Mouse (Mus musculus): ENCODE measurements at regions not wholly inside any gene's neighbourhood (a gene's known extent, or its start where the extent isn't known, plus 50 kb on each side); places are given as distances from the start of the nearest gene placed in this dataset.

DNA sequence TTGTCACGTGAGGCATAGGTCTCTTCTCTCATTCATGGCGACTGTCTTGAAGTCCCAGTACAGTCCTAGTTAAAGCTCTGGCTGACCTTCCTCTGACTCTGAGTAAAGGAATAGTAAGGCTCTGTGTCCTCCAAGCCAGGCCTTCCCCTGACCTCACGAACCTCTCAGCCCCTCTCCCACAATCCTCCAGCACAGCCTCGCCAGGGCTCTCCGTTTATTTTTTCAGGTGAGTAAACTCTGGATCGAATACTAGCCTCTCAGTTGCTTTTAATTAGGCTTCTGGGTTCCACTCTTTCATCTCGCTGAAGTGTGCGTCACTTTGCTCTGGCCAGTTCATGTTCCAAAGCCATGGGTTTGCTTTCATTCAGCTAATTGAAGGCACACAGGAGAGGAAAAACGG is 133.8 kb downstream of the Mylk4 start:
- DNase-seq (ENCODE audit: low read depth), result no peak

DNA sequence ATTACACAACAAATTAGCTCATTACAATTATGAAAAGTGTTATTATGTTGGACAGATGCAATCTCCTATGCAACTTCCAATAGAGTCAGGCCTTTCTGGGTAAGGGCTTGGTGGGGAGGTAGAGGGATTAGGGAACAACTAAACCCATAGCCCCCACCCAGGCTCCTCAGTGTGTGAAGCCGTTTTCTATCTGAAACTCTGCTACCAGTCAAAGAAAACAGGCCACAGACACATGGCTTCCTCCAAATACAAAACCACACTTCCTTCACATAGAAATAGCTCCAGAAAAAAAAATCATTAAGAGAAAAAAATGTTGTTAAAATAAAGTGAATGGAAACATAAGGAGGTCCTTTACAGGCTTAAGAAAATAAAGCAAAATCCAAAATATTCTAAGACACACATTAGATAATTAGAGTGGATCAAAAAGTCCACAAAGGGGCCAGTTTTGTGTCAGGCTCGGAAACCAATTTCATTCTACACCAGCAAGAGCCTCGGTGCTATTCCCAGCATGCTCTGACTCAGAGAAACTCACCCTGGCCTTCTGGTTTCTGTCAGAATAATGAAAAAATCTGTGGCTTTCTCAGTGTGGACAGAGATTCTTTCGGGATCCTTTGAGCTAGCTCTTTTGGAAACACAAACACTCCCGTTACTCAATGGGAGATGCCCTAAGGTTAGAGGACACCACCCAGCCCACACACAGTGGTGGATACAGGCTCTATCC is 140.6 kb downstream of the Mylk4 start:
- DNase-seq (ENCODE audit: low read depth), result no peak

DNA sequence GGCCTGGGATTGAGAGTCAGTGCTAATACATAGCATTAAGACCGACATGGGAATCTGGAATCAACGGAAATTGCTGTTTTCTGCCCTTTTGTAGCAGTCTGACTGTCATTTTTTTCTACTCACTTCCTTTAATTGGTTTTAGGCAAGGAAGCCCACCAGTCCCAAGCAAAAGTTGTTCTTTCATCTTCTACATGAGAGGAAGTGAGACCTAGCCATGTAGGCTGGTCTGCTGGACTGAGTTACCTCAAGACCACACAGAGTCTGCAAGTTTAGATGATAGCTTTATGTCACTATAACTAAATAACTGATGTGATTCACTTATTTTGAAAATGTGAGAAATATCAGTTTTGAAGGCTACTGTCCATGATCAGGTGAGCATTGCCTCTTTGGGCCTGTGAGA is 142.8 kb downstream of the Mylk4 start:
- no peak for DNase-seq (ENCODE audit: low read depth)

DNA sequence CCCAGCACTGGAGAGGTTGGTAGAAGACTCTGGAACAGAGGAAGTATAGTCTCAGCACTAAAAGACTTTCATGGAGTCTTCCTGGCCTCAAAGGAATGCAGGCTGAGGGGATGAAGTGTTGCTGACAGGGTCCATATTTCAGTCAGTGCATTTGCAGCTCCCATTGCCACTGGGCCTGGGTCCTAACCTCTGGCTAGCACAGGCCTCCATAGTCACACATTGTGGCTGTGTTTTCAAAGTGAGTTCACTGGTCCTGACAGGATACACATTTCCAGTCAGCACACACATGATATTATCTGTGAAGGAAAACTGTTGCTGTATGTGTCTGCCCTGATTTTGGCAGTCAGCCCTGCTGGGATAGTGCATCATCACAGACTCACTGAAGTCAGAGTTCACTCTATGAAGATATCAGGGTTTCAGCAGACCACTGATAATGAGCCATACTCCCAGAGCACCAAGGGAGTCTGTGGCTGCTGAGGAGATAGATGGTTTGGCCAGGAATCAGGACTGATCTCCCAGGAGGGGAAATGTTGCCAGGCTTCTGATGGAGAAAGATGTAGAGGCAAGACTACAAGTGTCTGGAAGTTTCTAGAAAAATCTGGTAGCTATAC is 153.5 kb downstream of the Mylk4 start:
- no peak for DNase-seq (ENCODE audit: low read depth)

DNA sequence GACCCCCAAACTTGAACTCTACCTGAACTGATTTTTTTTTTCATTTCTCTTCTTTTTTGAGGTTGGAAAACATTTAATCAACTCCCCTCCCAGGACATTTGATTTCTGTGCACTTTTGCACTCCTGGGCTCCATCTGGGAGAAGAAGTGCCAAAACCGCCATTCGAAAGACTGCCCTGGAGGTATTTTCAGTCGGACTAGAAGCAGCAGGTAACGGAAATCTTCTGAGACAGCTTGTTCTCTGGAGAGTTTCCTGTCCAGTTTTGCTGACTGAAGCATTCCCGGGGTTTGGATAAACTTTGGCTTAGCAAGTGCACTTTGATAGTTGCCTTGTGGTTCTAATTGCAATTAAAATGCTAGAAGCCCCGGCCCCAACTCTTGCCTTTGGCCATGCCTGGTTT is 169.8 kb downstream of the Mylk4 start:
- no peak for DNase-seq (ENCODE audit: low read depth)

DNA sequence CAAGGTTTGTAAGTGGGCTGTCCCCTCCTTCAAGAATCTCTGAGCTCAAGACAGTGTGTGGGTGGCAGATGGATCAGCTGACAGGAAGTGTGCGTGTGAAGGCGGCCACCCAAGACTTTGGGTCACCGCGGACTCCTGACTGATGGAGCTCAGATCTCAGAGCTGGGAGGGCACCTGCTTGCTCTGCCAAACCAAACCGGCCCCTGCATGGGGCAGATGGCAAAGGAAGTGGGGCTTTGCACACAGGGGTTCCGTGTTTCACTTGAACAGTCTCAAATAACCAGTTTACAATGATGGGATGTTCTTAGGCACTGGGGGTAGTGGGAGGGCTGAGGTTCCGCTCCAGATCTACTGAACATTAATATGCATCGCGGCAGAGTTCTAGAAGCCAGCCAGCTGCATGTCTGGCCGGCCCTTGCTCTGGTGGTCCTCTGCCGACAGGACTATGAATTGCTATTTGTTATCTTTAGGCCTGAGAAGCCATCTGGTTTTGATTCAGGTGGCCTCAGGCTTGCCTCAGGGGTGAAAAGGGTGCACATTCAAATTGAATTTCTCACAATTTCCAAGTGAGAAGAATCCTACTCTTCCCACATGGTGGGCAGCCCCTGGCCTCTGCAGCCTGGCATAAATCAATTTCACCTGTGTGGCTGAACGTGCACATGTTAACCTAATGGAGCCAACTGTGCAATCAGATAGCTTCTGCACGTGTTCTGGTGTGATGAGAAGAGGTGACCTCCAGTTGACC is 172.0 kb downstream of the Mylk4 start:
- no peak for DNase-seq (ENCODE audit: low read depth)

DNA sequence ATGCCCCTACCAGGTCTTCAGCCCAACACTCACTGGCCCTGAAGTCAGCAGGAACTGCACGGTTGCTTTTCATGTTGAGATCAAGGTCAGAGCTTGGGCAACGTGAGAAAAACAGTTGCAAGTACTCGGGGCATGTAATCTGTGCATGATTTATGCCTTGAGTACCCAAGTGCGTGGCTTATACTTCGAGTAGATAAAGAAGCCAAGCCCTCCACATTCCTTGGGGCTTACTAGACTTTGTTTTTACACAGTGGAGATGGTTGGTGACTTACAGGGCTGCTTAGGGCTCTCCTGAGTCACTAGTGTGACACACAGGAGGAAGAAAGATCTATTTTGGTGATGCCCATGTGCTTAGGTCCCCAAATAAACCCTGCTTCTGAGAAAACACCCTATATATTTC is 172.8 kb downstream of the Mylk4 start:
- no peak for DNase-seq (ENCODE audit: low read depth)

DNA sequence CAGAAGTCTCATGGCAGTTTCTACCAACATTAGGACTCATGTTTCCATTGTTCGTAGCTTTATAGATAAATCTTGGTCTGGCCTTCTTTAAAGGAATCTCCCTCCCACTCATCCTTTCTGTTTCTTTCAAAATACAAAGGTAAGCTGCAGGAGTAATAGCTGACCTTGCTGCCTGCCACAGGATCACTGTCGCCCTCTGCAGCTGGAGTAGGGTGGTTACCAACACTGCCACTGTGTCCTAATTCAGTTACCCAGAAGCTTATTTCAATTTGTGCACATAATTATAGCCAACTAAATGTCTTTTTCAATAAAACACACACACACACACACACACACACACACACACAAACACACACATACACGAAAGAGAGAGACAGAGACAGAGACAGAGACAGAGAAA is 175.3 kb downstream of the Mylk4 start:
- DNase-seq (ENCODE audit: low read depth), result no peak

DNA sequence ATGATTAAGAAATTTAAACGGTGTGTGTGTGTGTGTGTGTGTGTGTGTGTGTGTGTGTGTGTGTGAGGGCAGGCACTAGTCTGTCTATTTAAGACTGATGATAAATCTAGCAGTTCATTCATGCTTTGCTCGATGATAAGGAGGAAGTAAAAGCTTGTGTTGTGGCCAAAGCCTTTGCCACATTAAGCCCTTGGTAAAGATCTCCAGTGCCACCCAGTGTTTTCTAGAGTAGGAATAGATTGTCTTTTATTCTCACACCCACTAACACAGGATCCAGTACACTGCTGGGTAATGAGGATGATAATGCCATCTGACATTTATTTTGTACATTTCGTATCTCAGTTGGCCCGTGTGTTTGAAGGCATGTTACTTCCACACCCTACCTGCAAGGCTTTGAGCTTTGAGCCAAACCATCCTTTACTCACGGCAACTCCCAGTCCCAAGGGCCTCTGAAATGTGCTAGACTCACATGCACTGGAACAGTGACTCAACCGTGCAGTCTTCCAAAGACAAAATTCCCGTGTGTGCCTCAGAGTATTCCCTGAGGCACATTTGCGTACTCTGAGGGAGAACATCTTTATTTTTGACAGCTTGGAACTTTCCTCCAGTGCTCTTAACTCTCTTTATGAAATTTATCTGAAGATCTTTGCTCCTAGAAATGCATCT is 179.7 kb downstream of the Mylk4 start:
- no peak for DNase-seq (ENCODE audit: low read depth)

DNA sequence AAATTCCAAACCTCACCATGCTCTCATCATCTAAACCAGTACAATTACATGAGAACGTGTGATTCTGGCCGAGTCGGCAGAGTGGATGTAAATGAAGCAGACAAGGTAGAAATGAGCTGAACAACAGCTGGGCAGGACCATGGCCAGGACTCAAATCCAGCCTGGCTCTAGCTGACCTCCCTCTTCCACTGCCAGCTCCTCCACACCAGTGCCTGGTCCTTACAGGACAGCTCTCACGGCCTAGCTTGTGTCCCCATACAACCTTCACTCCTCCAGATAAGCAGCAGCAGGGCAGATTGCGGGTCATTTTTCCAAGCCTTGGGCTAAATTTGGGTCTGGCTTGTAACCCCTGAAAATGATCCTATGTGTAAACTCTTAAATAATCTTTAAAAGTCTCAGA is 182.4 kb downstream of the Mylk4 start:
- DNase-seq (ENCODE audit: low read depth), result no peak

DNA sequence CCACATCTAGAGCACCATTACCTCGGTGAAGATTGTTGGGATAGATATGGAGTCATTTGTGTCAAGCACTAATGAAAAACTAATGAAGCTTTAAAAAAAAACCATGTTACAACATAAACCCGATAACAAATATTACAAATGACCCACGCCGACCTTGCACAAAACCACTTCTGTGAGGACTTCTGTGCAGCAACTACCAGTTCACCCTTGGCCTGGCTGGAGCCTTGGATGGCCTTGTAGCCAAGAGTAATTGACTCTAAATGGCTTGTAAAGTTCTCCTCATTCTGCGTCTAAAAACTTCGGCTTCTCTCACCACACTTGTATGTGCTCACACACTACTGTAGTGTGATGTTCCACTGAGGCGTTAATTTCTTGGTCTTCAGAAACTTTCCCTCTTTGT is 190.1 kb downstream of the Mylk4 start:
- no peak for DNase-seq (ENCODE audit: low read depth)

DNA sequence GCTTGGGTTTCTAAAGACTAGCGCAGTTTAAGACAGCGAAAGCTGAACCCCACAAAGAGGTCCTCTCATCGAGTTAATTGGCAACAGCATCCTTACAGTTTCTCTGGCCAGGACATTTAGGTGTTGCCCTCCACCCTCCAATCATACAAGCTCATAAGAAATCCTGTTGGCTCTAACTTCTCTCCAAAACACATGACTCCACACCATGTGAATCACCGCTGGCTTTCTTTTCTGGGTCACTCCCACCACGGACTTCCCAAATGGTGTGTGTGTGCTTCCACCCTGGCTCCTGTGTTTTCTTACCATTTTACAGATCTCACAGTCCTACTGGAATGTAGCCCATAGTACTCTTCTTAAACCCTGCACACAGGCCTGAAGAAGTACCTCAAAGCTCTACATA is 190.6 kb downstream of the Mylk4 start:
- no peak for DNase-seq (ENCODE audit: low read depth)

DNA sequence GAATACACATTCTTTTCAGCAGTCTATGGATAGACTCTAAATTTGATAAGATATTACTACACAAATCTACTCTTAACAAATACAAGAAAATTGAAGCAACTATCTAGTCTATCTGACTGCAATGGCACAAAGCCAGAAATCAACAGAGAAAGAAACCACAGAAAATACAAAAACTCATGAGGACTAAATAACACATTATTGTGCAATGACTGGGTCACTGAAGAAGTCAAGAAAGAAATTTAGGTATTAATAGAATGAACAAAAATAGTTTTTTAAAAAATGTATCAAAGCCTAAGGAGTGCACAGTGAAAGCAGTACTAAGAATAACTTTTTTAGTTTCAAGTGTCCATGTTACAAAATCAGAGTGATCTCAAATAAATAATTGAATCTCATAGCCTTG is 202.2 kb downstream of the Mylk4 start:
- DNase-seq (ENCODE audit: low read depth), result no peak

DNA sequence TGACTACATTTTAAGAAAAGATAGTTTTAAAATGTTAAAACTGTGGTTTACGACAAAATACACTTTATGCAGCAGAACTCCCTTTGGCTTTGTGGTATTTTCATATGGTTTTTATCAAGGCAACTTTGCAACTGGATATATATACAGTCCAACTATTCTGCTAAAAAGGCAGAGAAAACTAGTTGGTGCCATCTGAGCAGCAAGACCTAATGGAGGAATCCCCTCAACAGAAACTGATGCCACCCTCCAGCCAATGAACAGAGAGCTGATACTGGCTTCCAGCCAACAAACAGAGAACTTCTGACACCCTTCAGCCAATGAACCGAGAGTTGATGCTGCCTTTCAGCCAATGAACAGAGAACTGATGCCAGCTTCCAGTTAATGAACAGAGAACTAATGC is 215.9 kb downstream of the Mylk4 start:
- DNase-seq (ENCODE audit: low read depth), result no peak

DNA sequence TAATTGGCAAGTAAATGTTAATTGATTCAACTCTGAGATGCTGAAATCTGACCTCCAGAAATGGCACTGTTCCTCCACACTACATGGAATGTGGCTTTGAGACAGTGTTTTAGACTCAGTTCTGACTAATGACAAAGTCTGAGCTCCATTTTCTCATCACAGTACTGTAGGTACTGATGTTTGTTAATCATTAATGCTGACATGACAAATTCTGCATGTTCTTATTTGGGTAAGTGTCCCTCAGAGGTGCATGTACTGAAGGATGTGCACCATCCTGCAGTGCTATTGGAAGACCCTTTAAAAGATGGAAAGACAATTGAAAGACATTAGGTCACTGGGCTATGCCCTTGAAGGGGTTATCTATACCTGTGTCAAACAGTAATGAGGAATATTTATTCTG is 222.1 kb upstream of the Gmds start:
- DNase-seq (ENCODE audit: low read depth), result no peak

DNA sequence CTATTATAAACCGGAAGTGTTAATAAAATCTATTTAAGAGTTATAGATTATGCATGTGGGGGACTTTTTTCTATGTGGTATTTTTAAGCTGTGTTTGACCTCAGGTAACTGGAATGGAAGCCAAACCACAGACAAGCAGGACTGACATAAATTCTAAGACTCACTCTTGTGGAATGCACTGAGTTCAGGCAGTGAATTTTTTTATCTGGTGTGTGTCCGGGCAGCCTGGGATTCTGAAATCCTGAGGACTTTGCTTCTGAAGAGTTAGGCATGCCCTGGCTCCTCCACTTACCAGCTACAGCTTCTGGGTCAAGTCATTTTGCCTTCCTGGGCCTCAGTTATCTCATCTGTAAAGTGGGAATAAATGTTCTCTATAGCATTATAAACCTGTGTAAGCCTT is 217.9 kb upstream of the Gmds start:
- no peak for DNase-seq (ENCODE audit: low read depth)

DNA sequence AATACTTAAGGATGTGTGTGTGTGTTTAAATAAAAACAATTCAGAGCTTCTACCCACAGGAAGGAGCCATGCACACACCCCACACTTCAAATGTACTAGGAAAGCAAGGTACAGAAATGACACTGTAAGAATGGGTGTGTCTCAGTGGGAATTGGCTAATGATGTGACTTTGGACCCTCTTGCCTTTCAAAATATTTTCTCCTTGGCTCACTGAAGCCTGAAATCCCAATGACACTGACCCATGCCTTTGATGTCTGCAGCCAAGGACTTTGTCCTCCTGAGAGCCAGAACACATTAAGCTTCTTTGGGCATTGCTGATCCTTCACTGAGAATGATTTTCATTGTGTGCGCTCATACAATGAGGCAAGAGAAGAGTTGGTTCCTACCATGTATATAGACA is 216.5 kb upstream of the Gmds start:
- no peak for DNase-seq (ENCODE audit: low read depth)

DNA sequence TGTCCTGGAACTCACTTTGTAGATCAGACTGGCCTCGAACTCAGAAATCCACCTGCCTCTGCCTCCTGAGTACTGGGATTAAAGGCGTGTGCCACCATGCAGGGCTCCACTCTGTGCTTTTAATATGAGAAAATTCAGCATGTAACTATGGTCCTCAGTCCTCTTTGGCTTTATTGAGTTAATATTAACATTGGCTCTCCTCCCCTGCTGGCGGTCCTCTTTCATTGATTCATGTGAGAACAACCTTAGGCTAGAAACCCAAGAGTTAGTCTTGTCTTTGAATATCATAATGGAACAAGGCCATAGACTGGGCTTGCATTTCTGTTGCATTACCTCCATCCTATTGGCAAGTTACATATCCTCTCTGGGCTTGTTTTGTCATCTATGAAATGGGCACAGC is 216.1 kb upstream of the Gmds start:
- DNase-seq (ENCODE audit: low read depth), result no peak

DNA sequence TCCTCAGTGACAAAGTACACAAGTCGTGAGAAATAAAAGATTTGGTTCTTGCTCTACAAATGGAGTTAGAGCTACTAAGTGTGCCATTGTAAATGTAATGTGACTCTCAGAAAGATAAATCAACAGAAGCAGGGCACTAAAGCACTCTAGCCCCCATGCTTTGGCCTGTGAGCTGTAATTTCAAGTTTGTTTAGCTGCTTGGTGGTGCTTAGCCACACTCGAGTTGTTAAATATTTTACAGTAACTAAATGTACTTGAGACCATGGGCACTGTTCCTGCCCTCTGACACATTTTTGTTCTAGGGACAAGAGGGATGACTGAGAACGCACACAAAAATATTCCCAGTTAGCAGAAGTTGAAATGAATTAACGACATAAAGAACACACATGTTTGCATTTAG is 214.6 kb upstream of the Gmds start:
- DNase-seq (ENCODE audit: low read depth), result no peak

DNA sequence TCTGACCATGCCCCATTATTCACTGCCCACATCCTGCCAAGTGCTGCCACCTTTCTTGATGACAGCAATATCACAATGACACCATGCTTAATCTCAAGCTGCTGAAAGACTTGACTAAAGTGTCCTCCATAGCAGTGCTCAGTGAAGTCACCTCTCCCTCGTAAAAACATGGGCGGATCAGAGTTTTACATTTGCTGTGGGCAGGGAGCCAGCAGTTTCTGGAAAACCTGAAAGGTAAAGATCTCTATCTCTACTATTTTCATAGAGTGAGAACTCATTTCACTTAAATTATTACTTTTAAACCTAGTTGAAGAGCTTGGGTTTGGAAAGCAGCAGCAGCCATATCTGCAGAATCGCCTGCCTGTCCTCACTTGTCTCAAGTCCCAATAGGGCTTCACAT is 211.6 kb upstream of the Gmds start:
- no peak for DNase-seq (ENCODE audit: low read depth)

DNA sequence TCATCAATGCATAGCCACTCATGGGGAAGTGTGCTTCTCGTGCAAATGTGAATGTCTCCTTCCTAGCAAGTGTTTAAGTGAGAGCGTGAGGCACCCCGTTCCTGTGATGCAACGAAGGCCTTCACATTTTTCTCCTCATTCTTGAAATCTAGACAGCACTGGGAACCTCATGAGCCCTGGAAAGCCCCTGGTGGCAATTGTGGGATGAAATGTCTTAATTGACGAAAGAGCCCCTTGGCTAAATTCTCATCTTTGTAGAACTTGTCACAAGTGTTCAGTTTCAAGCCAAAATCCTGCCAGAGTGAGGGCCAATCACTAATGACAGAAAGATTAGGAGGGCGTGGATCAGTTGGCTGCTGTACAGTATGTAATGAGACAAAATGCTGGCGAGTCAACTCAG is 208.6 kb upstream of the Gmds start:
- no peak for DNase-seq (ENCODE audit: low read depth)

DNA sequence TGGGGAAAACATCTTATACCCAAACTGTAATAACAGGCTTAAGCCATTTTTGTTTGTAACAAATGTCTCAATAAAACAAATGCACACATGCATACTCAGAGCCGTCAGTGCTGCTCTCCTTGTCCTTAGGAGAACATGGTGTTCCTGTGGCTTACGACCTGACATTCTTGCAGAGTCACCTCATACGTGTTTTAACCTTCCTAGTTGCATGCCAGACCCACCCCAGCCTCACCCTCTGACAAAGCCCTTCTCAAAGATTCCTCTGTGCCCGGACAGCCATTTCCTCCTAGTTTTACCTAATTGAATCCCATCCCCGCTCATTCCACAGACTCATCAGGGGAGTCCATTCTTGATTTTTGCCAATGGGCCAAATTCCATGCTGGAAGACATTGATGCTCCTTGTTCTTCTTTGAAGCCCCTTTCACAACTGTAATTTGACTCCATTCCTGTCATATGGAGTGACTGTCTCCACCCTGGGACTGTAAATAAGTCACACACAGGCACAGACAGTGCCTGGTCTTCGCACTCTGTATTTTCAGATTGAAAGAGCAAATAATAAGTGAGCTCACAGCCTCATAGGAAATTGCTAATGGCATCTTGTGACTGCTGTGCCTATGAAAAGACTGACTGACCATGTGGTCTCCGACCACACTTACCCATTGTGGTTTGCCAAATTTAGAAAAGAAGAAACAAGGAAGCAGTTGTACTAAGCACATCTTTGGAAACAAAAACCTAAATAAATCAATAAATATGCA is 206.6 kb upstream of the Gmds start:
- peak; percentile 5 for DNase-seq (ENCODE audit: low read depth)
